Mouse (Mus musculus) liver, embryonic 12.5 days (tissue): ENCODE measurements around the gene Grrp1. TPM values are rescaled to one million over a fixed set of nuclear protein-coding genes. Genes with fewer than 3 reads are reported as not detected.
A peak's percentile ranks its signal among the peaks of the same experiment; 100 is the strongest.

ENCODE experiments used
- ATAC-seq: fragments of 200-750 bp; cut with Nextera tagmentation; 2 replicates; pipeline ENCODE4 v1.8.0; 2017; ENCODE audit warnings: moderate number of reproducible peaks, mild to moderate bottlenecking, moderate library complexity
- H3K27ac ChIP-seq: fragments of 300-500 bp; sonication (generic); 2 replicates; pipeline ENCODE4 v1.5.1; 2016; ENCODE audit warnings: mild to moderate bottlenecking
- H3K27me3 ChIP-seq: fragments of 300-500 bp; sonication (generic); replicated peaks from 2 replicates; pipeline ENCODE4 v1.6.1; 2016; ENCODE audit warnings: mild to moderate bottlenecking, moderate library complexity
- H3K36me3 ChIP-seq: fragments of 300-500 bp; sonication (generic); 2 replicates; pipeline ENCODE4 v1.6.1; 2016; ENCODE audit warnings: mild to moderate bottlenecking, moderate library complexity
- H3K4me1 ChIP-seq: fragments of 300-500 bp; sonication (generic); 2 replicates; pipeline ENCODE4 v1.6.1; 2016
- H3K4me2 ChIP-seq: fragments of 300-500 bp; sonication (generic); 2 replicates; pipeline ENCODE4 v1.6.1; 2016; ENCODE audit warnings: mild to moderate bottlenecking, moderate library complexity
- H3K4me3 ChIP-seq: fragments of 300-500 bp; sonication (generic); 2 replicates; pipeline ENCODE4 v1.5.1; 2016; ENCODE audit warnings: mild to moderate bottlenecking, moderate library complexity
- H3K9ac ChIP-seq: fragments of 300-500 bp; sonication (generic); 2 replicates; pipeline ENCODE4 v1.6.1; 2016; ENCODE audit warnings: mild to moderate bottlenecking, moderate library complexity
- H3K9me3 ChIP-seq: fragments of 300-500 bp; sonication (generic); replicated peaks from 2 replicates; pipeline ENCODE4 v1.6.1; 2016; ENCODE audit warnings: mild to moderate bottlenecking, moderate library complexity
- WGBS: fragments of 180-500 bp; shearing (Covaris S2); methylation state at CpG from one replicate; pipeline ENCODE4 v1.1.7; 2016; ENCODE audit not compliant: insufficient replicate concordance; 5-methylcytosine and 5-hydroxymethylcytosine counted together
- polyA plus RNA-seq: library from polyadenylated mRNA; unstranded; fragments of >200 nt; fragmentation: Nextera tagmentation; extraction: Ambion mirVana; gene quantifications from 2 replicates; pipeline ENCODE4 v1.2.1, GENCODE M21; 2016

Gene Grrp1
- polyA plus RNA-seq, 1 experiment from 2014 or later: 1.8 TPM

GRCm38 (mm10) chr4:134250930-134251240, 3.0 kb downstream of the Grrp1 start:
- Histone ChIP-seq H3K9ac (no peak overlapping the region), H3K4me3 (peak overlapping the region; percentile 48), H3K27ac (no peak overlapping the region), H3K4me1 (peaks cover 54% of the 10 kb centered on the region), H3K36me3 (no peaks in the 10 kb centered on the region), H3K27me3 (peaks cover 100% of the 10 kb centered on the region), H3K4me2 (peak overlapping the region; percentile 71), H3K9me3 (no peaks in the 10 kb centered on the region)
- 16% methylated on average over 10 of the region's 10 CpGs for WGBS
- ATAC-seq: no peak

GRCm38 (mm10) chr4:134250116-134250929, 3.6 kb downstream of the Grrp1 start:
- WGBS: 13% methylated on average over 27 of the region's 27 CpGs
- Histone ChIP-seq H3K36me3 (no peaks in the 10 kb centered on the region), H3K4me1 (peaks cover 54% of the 10 kb centered on the region), H3K27me3 (peaks cover 96% of the 10 kb centered on the region), H3K4me3 (peak overlapping the region; percentile 48), H3K27ac (no peak overlapping the region), H3K9ac (no peak overlapping the region), H3K4me2 (peak overlapping the region; percentile 71), H3K9me3 (no peaks in the 10 kb centered on the region)
- no peak for ATAC-seq

- H3K4me1 ChIP-seq: peaks cover 60% of the 10 kb centered on the region
- no peaks in the 10 kb centered on the region for H3K36me3 ChIP-seq
- H3K27me3 ChIP-seq: peaks cover 89% of the 10 kb centered on the region
- no peaks in the 10 kb centered on the region for H3K9me3 ChIP-seq
- peak overlapping the region; percentile 71 for H3K4me2 ChIP-seq
- ATAC-seq: no peak
- H3K27ac ChIP-seq: no peak overlapping the region
- H3K9ac ChIP-seq: no peak overlapping the region
- WGBS: 2% methylated on average over 30 of the region's 30 CpGs
- H3K4me3 ChIP-seq: peak overlapping the region; percentile 48
Measured at GRCm38 (mm10) chr4:134249651-134250050, 4.3 kb downstream of the Grrp1 start.

DNA sequence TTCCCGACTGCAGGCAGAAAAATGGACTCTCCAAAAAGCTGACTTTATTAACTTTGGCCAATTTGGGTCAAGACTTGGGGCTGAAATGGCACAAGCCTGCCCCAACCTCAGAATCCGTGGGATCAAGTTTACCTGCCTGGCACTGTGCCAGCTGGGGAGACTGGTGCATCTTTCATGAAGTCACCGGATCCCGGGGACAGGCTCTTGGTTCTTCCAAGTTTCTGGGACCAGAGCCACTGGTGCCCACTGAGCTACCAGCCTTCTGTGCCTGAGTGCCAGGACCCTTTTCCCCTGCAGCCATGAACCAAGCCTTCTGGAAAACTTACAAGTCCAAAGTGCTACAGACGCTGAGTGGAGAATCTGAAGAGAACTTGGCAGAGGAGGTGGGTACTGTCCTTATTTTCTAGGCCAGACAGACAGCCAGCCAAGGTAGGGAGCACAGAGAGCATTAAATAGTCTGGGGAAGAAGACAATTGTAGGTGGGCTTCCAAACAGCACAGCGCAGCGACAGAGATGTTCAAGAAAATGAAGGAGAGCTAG, 7.1 kb downstream of the Grrp1 start, which contains the start of gene Gm30191:
Gene Gm30191 (plus strand): TSS at position 217 of the 540 bp plus-strand sequence.
- Histone ChIP-seq H3K9ac (peak within 1 kb of the TSS; percentile 81; the same call in 1 of the 2 replicates), H3K4me2 (peak within 1 kb of the TSS; percentile 97), H3K36me3 (peaks cover 11% of the 10 kb centered on the region; the same call in 1 of the 2 replicates), H3K9me3 (no peaks in the 10 kb centered on the region), H3K27me3 (peaks cover 61% of the 10 kb centered on the region), H3K4me3 (peak within 1 kb of the TSS; percentile 87; the same call in 1 of the 2 replicates), H3K4me1 (peaks cover 44% of the 10 kb centered on the region), H3K27ac (no peak within 1 kb of the TSS)
- WGBS: 70% methylated on average over 7 of the region's 7 CpGs
- no peak for ATAC-seq

- Histone ChIP-seq H3K4me1 (peaks cover 39% of the 10 kb centered on the region), H3K9me3 (no peaks in the 10 kb centered on the region), H3K9ac (no peak overlapping the region), H3K27me3 (peaks cover 55% of the 10 kb centered on the region), H3K36me3 (peaks cover 11% of the 10 kb centered on the region; the same call in 1 of the 2 replicates), H3K4me3 (no peak overlapping the region), H3K27ac (no peak overlapping the region), H3K4me2 (no peak overlapping the region)
- 34% methylated on average over 4 of the region's 4 CpGs for WGBS
- ATAC-seq: no peak
Measured at GRCm38 (mm10) chr4:134246256-134246655, 7.7 kb downstream of the Grrp1 start.

DNA sequence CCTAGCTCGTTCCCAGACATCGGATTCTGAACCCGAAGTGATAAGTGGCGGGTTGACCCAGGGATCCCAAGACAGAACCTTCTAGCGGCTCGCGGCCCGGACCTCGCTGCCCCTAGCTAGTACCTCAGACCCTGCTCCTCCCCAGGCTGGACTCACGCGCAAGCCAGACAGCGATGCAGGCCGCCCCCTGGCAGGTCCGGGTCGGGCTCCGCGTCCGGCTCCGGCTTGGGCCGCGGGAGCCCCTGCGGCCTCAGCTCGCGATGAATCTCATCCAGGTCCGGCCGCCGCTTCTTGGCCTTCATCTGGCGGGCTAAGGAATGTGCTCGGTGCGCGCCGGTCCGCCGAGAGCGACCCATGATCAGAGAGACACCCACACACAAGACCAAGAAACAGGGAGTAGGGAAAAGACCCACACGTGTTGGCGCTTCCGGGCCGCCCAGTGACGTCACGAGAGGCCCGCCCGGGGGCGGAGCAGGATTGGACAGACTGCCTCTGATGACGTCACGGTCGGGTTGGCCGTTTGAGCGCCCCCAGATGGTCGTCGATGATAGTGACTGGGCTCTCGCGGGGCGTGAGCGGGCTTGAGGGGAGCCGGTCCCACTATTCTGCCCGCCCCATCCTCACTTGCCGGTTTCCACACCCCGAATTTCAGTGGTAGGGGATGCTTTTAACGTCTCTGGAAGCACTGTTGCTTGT, 8.6 kb downstream of the Grrp1 start, which contains the start of gene Zfp593:
Gene Zfp593 (minus strand): TSS at position 445 of the 696 bp plus-strand sequence.
- peaks cover 11% of the 10 kb centered on the region; the same call in 1 of the 2 replicates for H3K36me3 ChIP-seq
- H3K4me2 ChIP-seq: peak within 1 kb of the TSS; percentile 97
- peaks cover 29% of the 10 kb centered on the region for H3K4me1 ChIP-seq
- peaks cover 46% of the 10 kb centered on the region for H3K27me3 ChIP-seq
- H3K9me3 ChIP-seq: no peaks in the 10 kb centered on the region
- WGBS: 1% methylated on average over 60 of the region's 60 CpGs
- no peak within 1 kb of the TSS for H3K27ac ChIP-seq
- peak within 1 kb of the TSS; percentile 81 for H3K9ac ChIP-seq
- peak; percentile 82 for ATAC-seq
- peak within 1 kb of the TSS; percentile 87 for H3K4me3 ChIP-seq

DNA sequence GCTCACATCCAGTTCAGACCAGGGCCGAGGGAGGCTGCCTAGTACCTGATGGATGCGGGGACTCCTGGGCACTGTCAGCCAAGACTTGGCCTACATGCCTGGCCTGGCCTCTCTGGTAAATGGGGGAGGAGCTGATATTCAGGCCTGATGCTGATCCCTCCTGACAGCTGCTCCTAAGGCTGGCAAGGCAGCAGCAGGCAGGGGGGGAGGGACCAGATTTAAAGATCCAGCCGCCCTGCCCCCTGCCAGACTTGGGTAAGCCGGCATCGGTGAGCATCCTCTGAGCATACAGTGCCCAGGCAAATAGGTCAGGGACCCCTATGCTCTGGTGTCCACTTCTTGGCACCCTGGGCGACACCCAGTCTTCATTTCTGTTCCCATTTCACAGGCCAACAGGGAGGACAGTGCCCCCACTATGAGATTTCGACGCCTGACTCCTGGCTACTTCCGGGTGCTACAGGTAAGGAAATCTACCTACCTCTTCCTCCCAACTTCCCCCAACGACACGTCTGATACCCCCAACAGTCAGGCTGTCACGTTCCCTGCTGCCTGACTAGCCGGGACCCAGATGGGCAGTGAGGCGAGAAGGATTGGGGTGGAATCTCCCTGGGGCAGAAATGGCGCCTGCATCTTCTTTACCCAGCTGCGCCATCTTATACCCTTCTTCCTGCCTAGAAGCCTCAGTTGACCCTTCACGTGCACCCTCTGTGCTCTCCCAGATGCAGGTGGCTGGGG, 10.2 kb downstream of the Grrp1 start, which contains the start of gene E130218I03Rik:
Gene E130218I03Rik (plus strand): TSS at position 147 of the 735 bp plus-strand sequence.
- H3K4me2 ChIP-seq: peak within 1 kb of the TSS; percentile 97
- peak within 1 kb of the TSS; percentile 81 for H3K9ac ChIP-seq
- peaks cover 25% of the 10 kb centered on the region for H3K4me1 ChIP-seq

GRCm38 (mm10) chr4:134238686-134239085, 15.2 kb downstream of the Grrp1 start:
- peak overlapping the region; percentile 48 for H3K4me2 ChIP-seq
- no peak overlapping the region for H3K9ac ChIP-seq
- H3K36me3 ChIP-seq: peaks cover 5% of the 10 kb centered on the region; the same call in 1 of the 2 replicates
- peaks cover 54% of the 10 kb centered on the region for H3K27me3 ChIP-seq
- H3K27ac ChIP-seq: no peak overlapping the region
- H3K4me1 ChIP-seq: peaks cover 18% of the 10 kb centered on the region
- H3K9me3 ChIP-seq: no peaks in the 10 kb centered on the region
- H3K4me3 ChIP-seq: peak overlapping the region; percentile 10; the same call in 1 of the 2 replicates
- WGBS: 14% methylated on average over 10 of the region's 10 CpGs
- no peak for ATAC-seq

More for the DNA sequence above, 10.2 kb downstream of the Grrp1 start, which contains the start of gene E130218I03Rik:
- H3K9me3 ChIP-seq: no peaks in the 10 kb centered on the region
- peak within 1 kb of the TSS; percentile 87 for H3K4me3 ChIP-seq
- WGBS: 82% methylated on average over 17 of the region's 17 CpGs
- H3K27ac ChIP-seq: peak within 1 kb of the TSS; percentile 11; the same call in 1 of the 2 replicates
- peaks cover 37% of the 10 kb centered on the region for H3K27me3 ChIP-seq
- no peak for ATAC-seq
- H3K36me3 ChIP-seq: peaks cover 11% of the 10 kb centered on the region; the same call in 1 of the 2 replicates

DNA sequence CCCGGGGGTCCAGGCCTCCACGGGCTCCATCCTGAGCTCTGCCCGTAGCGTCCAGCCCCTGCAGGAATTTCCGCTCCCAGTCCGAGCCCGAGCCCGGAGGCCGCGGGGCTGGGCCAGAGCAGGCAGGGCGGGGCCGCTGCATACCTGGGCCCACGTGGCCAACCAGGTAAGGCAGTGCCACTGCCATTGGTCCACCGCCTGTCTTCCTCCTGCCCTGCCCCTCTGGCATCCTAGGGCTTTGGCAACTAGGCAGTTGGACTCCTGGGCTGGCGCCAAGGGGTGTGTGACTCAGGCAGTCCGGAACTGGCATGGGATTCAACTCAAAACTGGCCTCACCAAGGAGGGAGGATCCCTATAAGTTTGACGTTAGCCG, 15.6 kb downstream of the Grrp1 start, which contains the start of gene Cnksr1:
Gene Cnksr1 (minus strand): TSS at position 121 of the 373 bp plus-strand sequence.
- H3K4me1 ChIP-seq: peaks cover 17% of the 10 kb centered on the region
- no peak for ATAC-seq
- peak within 1 kb of the TSS; percentile 10; the same call in 1 of the 2 replicates for H3K4me3 ChIP-seq
- H3K36me3 ChIP-seq: 0 out of 2 replicates have a peak, but pooled peaks cover under 1% of the 10 kb centered on the region
- peaks cover 57% of the 10 kb centered on the region for H3K27me3 ChIP-seq
- WGBS: 7% methylated on average over 18 of the region's 18 CpGs
- H3K27ac ChIP-seq: no peak within 1 kb of the TSS
- H3K4me2 ChIP-seq: peak within 1 kb of the TSS; percentile 48
- H3K9me3 ChIP-seq: no peaks in the 10 kb centered on the region
- no peak within 1 kb of the TSS for H3K9ac ChIP-seq

- Histone ChIP-seq H3K9me3 (no peaks in the 10 kb centered on the region), H3K27me3 (peaks cover 60% of the 10 kb centered on the region), H3K9ac (no peak overlapping the region), H3K27ac (no peak overlapping the region), H3K4me1 (peaks cover 17% of the 10 kb centered on the region), H3K4me3 (0 out of 2 replicates have a peak overlapping the region, but pooled peaks have one; percentile 10), H3K36me3 (no peaks in the 10 kb centered on the region), H3K4me2 (peak overlapping the region; percentile 48)
- ATAC-seq: no peak
- WGBS: 23% methylated on average over 19 of the region's 19 CpGs
Measured at GRCm38 (mm10) chr4:134237582-134238278, 16.2 kb downstream of the Grrp1 start.
